Mouse (Mus musculus) ES-E14 (cell line): Measurements from ENCODE around the gene Tmprss11c. TPM values are rescaled to one million over a fixed set of nuclear protein-coding genes. Genes with fewer than 3 reads are reported as not detected.

ENCODE experiments used
- DNase-seq: peaks from one replicate; pipeline ENCODE4 v3.0.0-alpha.2; 2013; ENCODE audit warnings: low read depth, low spot score
- H3K27ac ChIP-seq: 2 replicates; pipeline ENCODE4 v1.5.1; 2012; ENCODE audit warnings: low read depth, mild to moderate bottlenecking, low read length, moderate library complexity, mixed read lengths; ENCODE audit not compliant: poor library complexity, insufficient read depth, severe bottlenecking
- H3K36me3 ChIP-seq: 2 replicates; pipeline ENCODE4 v1.6.1; 2012; ENCODE audit warnings: mild to moderate bottlenecking, low read length, moderate library complexity, mixed read lengths; ENCODE audit not compliant: control insufficient read depth, poor library complexity, insufficient read depth, severe bottlenecking
- H3K4me1 ChIP-seq, 2 experiments: fragments of 150-350 bp in 1 of 2; sonication (generic) in 1 of 2; 2 replicates each; pipeline ENCODE4 v1.6.1; 2012; ENCODE audit warnings: low read length in 2 of 2, mild to moderate bottlenecking in 1 of 2, mixed read lengths in 1 of 2; ENCODE audit not compliant: control insufficient read depth in 2 of 2, insufficient read depth in 2 of 2, poor library complexity in 1 of 2
- H3K4me3 ChIP-seq, 2 experiments: fragments of 150-350 bp in 1 of 2; sonication (generic) in 1 of 2; 2 replicates each; pipeline ENCODE4 v1.5.1; 2012; ENCODE audit warnings: low read length in 2 of 2, low read depth in 1 of 2, mild to moderate bottlenecking in 1 of 2, mixed read lengths in 1 of 2; ENCODE audit not compliant: insufficient read depth in 1 of 2, poor library complexity in 1 of 2, severe bottlenecking in 1 of 2
- H3K9ac ChIP-seq: 2 replicates; pipeline ENCODE4 v1.6.1; 2012; ENCODE audit warnings: low read depth, mild to moderate bottlenecking, low read length, mixed read lengths; ENCODE audit not compliant: poor library complexity, insufficient read depth, severe bottlenecking
- H3K9me3 ChIP-seq: fragments of 150-350 bp; sonication (generic); 2 replicates; pipeline ENCODE4 v1.6.1; 2012; ENCODE audit warnings: low read depth, mild to moderate bottlenecking, low read length; ENCODE audit not compliant: control insufficient read depth, insufficient read depth
- CHD2 ChIP-seq: IDR thresholded peaks from 2 replicates; pipeline ENCODE4 v1.6.1; 2014; ENCODE audit warnings: mild to moderate bottlenecking, low read depth, low read length, inconsistent platforms
- HCFC1 ChIP-seq: IDR thresholded peaks from 2 replicates; pipeline ENCODE4 v1.6.1; 2012; ENCODE audit warnings: low read length, inconsistent platforms, borderline replicate concordance; ENCODE audit not compliant: insufficient read depth
- MAFK ChIP-seq: IDR thresholded peaks from 2 replicates; pipeline ENCODE4 v1.6.1; 2014; ENCODE audit warnings: mild to moderate bottlenecking, low read depth, low read length, inconsistent platforms; ENCODE audit not compliant: insufficient read depth
- ZC3H11A ChIP-seq: IDR thresholded peaks from 2 replicates; pipeline ENCODE4 v1.6.1; 2012; ENCODE audit warnings: low read depth, mild to moderate bottlenecking, inconsistent platforms, low read length, borderline replicate concordance
- ZNF384 ChIP-seq: IDR thresholded peaks from 2 replicates; pipeline ENCODE4 v1.6.1; 2012; ENCODE audit warnings: low read depth, low read length, inconsistent platforms
- in situ Hi-C, 2 experiments: fragments of 600-800 bp; cut with MboI; formaldehyde crosslinking; loops; one replicate each; pipeline ENCODE4 v1.15.1; 2025; ENCODE audit warnings: low sequenced_read_pairs in 2 of 2, inconsistent platforms in 1 of 2; ENCODE audit not compliant: unreplicated experiment in 2 of 2
- total RNA-seq: library from RNA; depleted of rRNA; stranded (reverse); fragments of 300-350 nt; gene quantifications from 2 replicates; pipeline ENCODE4 v1.2.3, GENCODE M21; 2012; rRNA removed

Tmprss11c gene
- total RNA-seq, 1 experiment: not detected

DNA sequence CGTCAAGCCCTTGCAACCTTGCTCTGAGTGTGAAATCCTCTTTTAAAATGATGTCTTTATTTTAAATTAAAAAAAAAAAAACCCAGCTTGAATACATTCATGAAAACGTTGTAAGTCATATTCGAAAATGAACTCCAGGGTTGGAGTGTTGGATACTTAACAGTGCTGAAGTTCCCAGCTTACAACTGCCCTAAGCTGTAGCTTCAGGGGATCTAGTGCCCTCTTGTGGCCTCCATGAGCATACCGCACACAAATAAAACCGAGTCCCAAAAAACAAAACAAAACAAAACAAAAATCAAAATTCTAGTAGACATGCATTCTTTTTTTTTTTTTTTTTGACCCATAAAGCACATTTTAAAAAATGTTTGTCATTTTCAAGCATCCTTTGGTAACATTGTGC lies 98.3 kb downstream of the Tmprss11c start:
- DNase-seq: peak; percentile 48
- H3K27ac ChIP-seq: no peak overlapping the region
- H3K9ac ChIP-seq: no peak overlapping the region
- H3K9me3 ChIP-seq: no peaks in the 10 kb centered on the region
- H3K36me3 ChIP-seq: no peaks in the 10 kb centered on the region
- H3K4me1 ChIP-seq: peaks cover 2% of the 10 kb centered on the region in 2 experiments; a peak in 2 of 4 replicates
- TF ChIP-seq MAFK: no peak
- TF ChIP-seq CHD2: no peak
- no peak for TF ChIP-seq ZC3H11A
- no peak for TF ChIP-seq HCFC1
- in situ Hi-C loops: loop anchor here in 1 of 2 experiments (10.0 kb wide), 1 partner anchor 224 kb away; no protein-coding TSS in a partner anchor
- H3K4me3 ChIP-seq: no peak overlapping the region

DNA sequence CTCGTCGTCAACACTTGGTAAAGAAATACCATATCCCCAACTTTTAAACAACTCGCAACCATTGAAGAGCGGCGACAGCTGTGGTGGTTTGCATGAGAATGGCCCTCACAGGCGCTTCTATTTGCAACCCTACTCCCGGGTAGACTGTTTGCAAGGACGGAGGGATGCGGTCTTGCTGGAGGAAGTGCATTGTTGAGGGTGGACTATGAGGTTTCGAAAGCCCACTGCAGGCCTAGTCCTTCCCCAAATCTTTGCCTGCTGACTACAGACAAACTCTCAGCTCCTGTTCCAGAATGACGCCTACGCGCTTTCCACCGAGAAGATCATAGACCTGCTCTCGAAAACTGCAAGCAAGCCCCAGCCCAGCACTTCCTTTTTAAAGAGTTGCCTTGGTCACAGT lies 98.8 kb downstream of the Tmprss11c start:
- TF ChIP-seq ZC3H11A (no peak), HCFC1 (no peak), MAFK (no peak), CHD2 (no peak), ZNF384 (no peak)
- peaks cover 2% of the 10 kb centered on the region in 2 experiments; a peak in 2 of 4 replicates for H3K4me1 ChIP-seq
- no peak overlapping the region for H3K4me3 ChIP-seq
- H3K27ac ChIP-seq: no peak overlapping the region
- no peak for DNase-seq
- no peak overlapping the region for H3K9ac ChIP-seq
- no peaks in the 10 kb centered on the region for H3K36me3 ChIP-seq
- in situ Hi-C loops: loop anchor here in 1 of 2 experiments (10.0 kb wide), 1 partner anchor 225 kb away; no protein-coding TSS in a partner anchor
- H3K9me3 ChIP-seq: no peaks in the 10 kb centered on the region

DNA sequence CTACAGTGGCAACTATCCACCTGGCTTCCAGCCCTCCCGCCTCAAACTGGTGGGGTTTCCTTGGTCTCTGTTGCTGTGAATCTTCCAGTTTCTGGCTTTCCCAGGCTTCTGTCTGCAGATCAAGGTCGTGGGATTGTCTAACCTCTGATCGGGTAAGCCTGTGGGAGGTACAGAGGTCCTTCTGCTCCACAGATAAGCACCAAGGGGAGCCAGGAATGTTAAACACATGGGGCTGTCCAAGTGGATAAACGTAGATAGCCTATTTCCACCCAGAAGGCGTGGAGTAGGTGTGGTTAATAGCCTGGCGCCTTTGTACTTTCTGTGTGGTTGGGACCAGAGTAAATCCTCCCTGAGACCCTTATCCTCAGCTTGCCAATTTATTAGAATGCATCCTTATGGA lies 101.7 kb downstream of the Tmprss11c start:
- DNase-seq: no peak
- Histone ChIP-seq H3K9me3 (no peaks in the 10 kb centered on the region), H3K4me3 (no peak overlapping the region), H3K36me3 (no peaks in the 10 kb centered on the region), H3K27ac (no peak overlapping the region), H3K4me1 (peaks cover 2% of the 10 kb centered on the region in 2 experiments; a peak in 2 of 4 replicates), H3K9ac (no peak overlapping the region)
- in situ Hi-C loops: no loop called here
- TF ChIP-seq MAFK (no peak), HCFC1 (no peak), ZC3H11A (no peak), CHD2 (no peak), ZNF384 (no peak)

Other genes starting within 250 kb of the Tmprss11c start
- gene Cenpc1, start 223.7 kb downstream of the Tmprss11c start, total RNA-seq: 21.7 and 21.8 TPM in 2 replicates
- gene Stap1, start 217.6 kb downstream of the Tmprss11c start, total RNA-seq: 0.09 and 0.11 TPM in 2 replicates
- 28.9 and 36.0 TPM in 2 replicates for gene Uba6, start 116.5 kb downstream of the Tmprss11c start, total RNA-seq
- gene Gnrhr, start 91.4 kb downstream of the Tmprss11c start, total RNA-seq: not detected in 2 replicates
- 2.1 and 2.5 TPM in 2 replicates for gene Tmprss11d, start 84.1 kb upstream of the Tmprss11c start, total RNA-seq
- 0.09 TPM in 1 of 2 replicates, not detected in the other for gene Tmprss11a, start 179.7 kb upstream of the Tmprss11c start, total RNA-seq
- not detected in 2 replicates for gene Tmprss11g, start 229.3 kb upstream of the Tmprss11c start, total RNA-seq